Mouse (Mus musculus): Measurements from ENCODE around the gene Tex35. TPM values are rescaled to one million over a fixed set of nuclear protein-coding genes. Genes with fewer than 3 reads are reported as not detected.

The Tex35 gene
- total RNA-seq, 2 experiments from 2014 or later: not detected

DNA sequence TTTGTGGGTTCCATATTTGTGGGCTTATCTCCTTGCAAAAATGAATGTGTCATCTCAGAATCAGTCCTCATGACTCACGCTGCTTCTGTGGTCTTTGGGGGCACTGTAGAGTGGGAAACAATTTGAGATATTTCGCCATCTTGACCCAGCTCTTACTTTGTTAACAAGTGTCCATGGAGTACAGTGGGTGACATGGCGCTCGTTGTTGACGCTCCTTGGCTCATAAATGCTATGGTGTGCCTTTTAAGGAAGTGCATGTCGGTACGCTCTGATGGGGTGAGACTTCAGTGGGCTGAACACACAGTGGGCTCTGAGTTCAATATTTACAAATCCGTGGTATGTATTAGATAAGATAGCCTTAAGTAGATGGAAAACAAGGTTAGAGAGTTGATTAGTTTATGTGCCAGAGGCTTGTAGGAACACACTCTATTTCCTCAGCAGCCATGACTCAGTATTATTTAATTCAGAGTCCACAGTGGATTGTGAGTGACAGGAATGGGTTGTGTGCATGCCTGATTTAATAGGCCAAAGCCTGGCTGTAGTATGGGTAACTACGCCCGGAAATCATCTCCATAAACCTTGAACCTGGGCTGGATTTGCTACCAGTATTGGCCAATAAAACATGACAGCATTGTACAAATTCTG, 46.6 kb downstream of the Tex35 start:
- no peak for DNase-seq (ENCODE audit: low spot score in 2 of 2)
- intact Hi-C loops (cut with DNase I): no loop called here

DNA sequence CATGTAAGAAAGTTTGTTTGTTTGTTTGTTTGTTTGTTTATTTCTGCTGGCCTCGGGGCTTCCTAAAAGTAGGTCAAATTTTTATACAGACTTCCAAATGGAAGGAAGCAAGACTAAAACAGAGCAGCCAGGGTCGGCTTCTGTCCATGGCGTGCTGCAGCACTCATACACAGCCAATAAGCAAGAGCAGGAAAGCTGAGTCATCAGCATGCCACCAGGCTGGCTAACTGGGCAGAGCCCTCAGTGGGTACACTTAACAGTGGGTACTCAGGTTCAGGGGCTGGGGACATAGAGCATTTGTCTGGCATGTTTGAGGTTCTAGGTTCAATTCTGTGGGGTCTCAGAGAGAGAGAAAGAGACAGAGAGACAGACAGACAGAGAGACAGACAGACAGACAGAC, 47.3 kb downstream of the Tex35 start:
- intact Hi-C loops (cut with DNase I): no loop called here
- DNase-seq (ENCODE audit: low spot score in 2 of 2): no peak

DNA sequence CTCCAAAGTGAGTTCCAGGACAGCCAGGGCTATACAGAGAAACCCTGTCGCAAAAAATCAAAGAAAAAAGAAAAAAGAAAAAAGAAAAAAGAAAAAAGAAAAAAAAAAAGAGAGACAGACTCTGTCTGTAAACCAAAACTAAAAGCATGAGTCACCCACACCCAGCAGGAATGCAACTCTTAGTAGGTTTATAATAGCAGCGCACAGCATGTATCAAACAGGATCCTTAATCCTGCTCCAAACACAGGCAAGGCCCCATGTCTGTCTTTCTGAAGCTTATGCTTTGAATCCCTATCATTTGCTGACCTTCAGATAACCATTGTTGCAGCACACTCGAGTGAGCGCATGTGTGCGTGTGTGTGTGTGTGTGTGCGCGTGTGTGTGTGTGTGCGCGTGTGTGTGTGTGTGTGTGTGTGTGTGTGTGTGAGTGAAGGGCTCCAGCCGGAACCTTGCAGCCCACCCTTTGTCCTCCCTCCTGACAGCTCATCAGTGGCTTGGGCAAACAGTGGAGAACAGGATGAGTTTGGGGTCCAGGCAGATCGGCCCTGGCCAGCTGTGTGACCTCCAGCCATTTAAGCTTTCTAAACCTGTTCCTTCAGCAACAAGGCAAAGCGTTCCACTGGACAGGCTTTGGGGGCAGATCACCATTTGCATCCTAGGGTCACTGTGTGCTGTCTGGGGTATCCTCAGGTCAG, 47.9 kb downstream of the Tex35 start:
- intact Hi-C loops (cut with DNase I): no loop called here
- no peak for DNase-seq (ENCODE audit: low spot score in 2 of 2)

DNA sequence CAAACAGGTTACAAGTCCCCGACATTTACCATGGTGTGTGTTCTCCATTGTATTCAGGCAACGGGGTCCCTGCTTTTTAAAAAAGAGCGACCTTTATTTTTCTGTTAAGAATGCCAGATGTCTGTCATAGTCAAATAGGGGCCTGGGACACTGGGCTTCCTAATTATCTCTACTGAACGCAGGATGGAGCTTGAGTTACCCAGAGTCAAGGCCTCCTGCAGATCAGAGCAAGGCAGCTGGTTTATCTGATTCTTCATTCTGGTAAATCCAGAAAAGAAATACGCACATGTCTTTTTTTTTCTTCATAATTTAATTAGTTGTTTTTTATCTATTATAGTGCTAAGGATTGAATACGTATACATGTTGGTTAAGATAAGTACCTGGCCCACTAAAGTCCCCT, 52.6 kb downstream of the Tex35 start:
- intact Hi-C loops (cut with DNase I): no loop called here
- DNase-seq (ENCODE audit: low spot score in 2 of 2): no peak

DNA sequence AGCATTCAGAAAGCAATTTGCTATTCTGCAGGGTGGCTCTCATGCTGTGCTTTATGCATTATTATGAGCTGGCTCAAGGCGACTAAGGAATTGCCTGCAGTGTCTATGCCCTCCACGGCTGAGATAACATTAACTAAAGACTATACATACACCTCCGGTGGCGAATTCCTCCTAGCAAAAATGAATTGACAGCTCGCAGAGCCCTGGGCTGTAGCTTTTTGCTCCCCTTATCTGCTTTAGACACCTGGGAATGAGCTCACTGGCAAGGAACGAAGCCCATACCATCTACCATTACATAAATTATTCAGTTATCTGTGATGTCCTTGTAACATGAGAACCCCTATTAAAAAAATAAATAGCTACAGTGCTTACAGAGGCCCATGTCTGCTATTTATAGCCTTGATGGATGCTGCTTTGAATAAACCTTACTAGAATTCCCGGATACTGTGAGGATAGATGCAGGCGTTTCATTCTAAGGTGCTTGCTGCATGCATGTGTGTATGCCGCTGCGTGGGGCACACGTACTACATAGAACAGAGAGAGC, 53.1 kb downstream of the Tex35 start:
- intact Hi-C loops (cut with DNase I): no loop called here
- no peak for DNase-seq (ENCODE audit: low spot score in 2 of 2)

DNA sequence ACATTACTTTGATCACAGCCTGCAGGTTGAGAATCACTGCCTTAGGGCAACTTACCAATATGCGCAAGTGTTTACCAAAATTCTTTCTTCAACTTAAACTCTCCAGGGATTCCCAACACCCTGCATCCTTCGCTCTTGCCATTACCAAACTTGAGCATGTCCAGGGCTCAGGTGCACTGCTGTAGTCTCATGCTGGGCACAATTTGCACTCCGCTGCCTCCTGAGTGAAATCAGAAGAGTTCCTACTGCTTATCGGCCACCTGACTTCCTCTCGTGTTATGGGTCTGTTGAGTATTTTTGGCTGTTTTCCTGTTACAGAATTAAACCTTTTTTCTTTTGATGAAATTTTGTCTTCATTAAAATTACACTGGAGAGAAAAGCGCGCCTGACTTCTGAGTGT, 53.8 kb downstream of the Tex35 start:
- intact Hi-C loops (cut with DNase I): no loop called here
- DNase-seq (ENCODE audit: low spot score in 2 of 2): no peak

DNA sequence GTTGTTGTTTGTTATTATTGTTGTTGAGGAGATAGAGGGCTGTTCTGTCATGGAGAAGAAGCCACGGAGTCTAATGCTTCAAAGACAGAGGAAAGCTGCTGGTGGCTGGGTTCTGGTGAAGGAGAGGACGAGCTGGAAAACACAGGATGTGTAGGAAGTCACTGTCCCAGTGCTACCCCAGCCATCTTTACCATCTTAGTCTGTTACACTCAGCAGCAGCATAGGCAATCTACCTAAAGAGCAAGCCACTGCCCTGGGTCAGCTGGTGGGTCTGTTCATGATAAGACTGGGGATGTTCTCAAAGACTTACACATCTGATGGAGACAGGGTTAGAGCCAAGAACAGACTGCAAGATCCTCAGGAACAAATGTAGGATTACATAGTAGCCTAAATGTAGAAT, 58.6 kb downstream of the Tex35 start:
- intact Hi-C loops (cut with DNase I): no loop called here
- no peak for DNase-seq (ENCODE audit: low spot score in 2 of 2)

Other genes with a start within 250 kb of the Tex35 start
- 10 to 100 TPM; 43.3 to 54.7 TPM for gene Ralgps2, start 169.1 kb downstream of the Tex35 start, total RNA-seq (2021)